Mouse (Mus musculus) spleen, adult 2 months (tissue): ENCODE data around the gene Gm10375.
"Not testable (repeated sequence)": the region's sequence is repeated elsewhere in the genome, so short reads cannot be mapped to it uniquely, and the experiment has no call there.

Source experiments
- CTCF ChIP-seq: fragments of 200-500 bp; IDR thresholded peaks from 2 replicates; pipeline ENCODE4 v1.5.1; 2011; ENCODE audit warnings: mild to moderate bottlenecking, inconsistent platforms; ENCODE audit not compliant: insufficient read depth, insufficient read length, insufficient replicate concordance; ENCODE audit errors: extremely low read depth
- POLR2A ChIP-seq: fragments of 200-500 bp; IDR thresholded peaks from 2 replicates; pipeline ENCODE4 v1.6.1; 2011; ENCODE audit warnings: low read depth, low read length, inconsistent platforms

DNA sequence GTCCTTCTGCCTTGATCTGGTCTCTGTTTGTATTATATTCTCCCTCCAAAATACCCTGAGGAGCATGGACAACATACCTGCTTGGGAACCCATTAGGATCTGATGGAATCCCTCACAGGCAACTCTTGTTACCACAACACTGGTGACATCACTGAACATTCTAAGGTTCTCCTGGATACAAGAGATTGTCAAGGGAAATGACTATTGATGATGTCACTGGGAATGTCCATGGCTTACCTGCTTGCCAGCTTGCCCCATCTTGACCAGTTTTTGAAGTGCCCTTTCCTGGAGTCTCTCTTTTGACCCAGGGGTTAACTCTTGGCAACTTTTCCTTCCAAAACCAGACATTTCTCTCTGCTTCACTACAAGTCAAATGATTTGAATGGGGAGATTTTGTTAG, at the start of gene Gm10375:
- not testable (repeated sequence) for TF ChIP-seq POLR2A, CTCF
